Mouse (Mus musculus) heart, embryonic 15.5 days (tissue): ENCODE measurements around the gene Thsd4. TPM values are rescaled to one million over a fixed set of nuclear protein-coding genes. Genes with fewer than 3 reads are reported as not detected.

Experiments
- ATAC-seq: fragments of 200-750 bp; cut with Nextera tagmentation; replicated peaks from 2 replicates; pipeline ENCODE4 v1.8.0; 2017; ENCODE audit warnings: low read depth, moderate TSS enrichment; ENCODE audit not compliant: insufficient number of reproducible peaks, insufficient read depth, low FRiP score
- H3K27ac ChIP-seq: fragments of 300-500 bp; sonication (generic); 2 replicates; pipeline ENCODE4 v1.5.1; 2015; ENCODE audit warnings: mild to moderate bottlenecking, inconsistent platforms
- H3K27me3 ChIP-seq: fragments of 300-500 bp; sonication (generic); 2 replicates; pipeline ENCODE4 v1.6.1; 2015; ENCODE audit warnings: inconsistent platforms
- H3K36me3 ChIP-seq: fragments of 300-500 bp; sonication (generic); 2 replicates; pipeline ENCODE4 v1.6.1; 2015; ENCODE audit warnings: mild to moderate bottlenecking, inconsistent platforms
- H3K4me1 ChIP-seq: fragments of 300-500 bp; sonication (generic); replicated peaks from 2 replicates; pipeline ENCODE4 v1.6.1; 2015; ENCODE audit warnings: inconsistent platforms
- H3K4me2 ChIP-seq: fragments of 300-500 bp; sonication (generic); 2 replicates; pipeline ENCODE4 v1.6.1; 2015; ENCODE audit warnings: inconsistent platforms, mild to moderate bottlenecking, moderate library complexity
- H3K4me3 ChIP-seq: fragments of 300-500 bp; sonication (generic); 2 replicates; pipeline ENCODE4 v1.5.1; 2015; ENCODE audit warnings: mild to moderate bottlenecking, inconsistent platforms
- H3K9ac ChIP-seq: fragments of 300-500 bp; sonication (generic); 2 replicates; pipeline ENCODE4 v1.6.1; 2015; ENCODE audit warnings: mild to moderate bottlenecking, inconsistent platforms
- H3K9me3 ChIP-seq: fragments of 300-500 bp; sonication (generic); replicated peaks from 2 replicates; pipeline ENCODE4 v1.6.1; 2016; ENCODE audit warnings: inconsistent platforms
- WGBS: fragments of 180-500 bp; shearing (Covaris S2); methylation state at CpG from one replicate; pipeline ENCODE4 v1.1.7; 2015; ENCODE audit warnings: mixed read lengths; 5-methylcytosine and 5-hydroxymethylcytosine counted together
- polyA plus RNA-seq: library from polyadenylated mRNA; unstranded; fragments of >200 nt; fragmentation: Nextera tagmentation; extraction: Ambion mirVana; gene quantifications from 2 replicates; pipeline ENCODE4 v1.2.1, GENCODE M21; 2015

The Thsd4 gene
- polyA plus RNA-seq, 1 experiment from 2014 or later = 7.5 TPM

GRCm38 (mm10) chr9:59949511-59949910 lies 572.3 kb downstream of the Thsd4 start:
- Histone ChIP-seq H3K4me2 (no peak overlapping the region), H3K9ac (no peak overlapping the region), H3K36me3 (no peaks in the 10 kb centered on the region), H3K27ac (no peak overlapping the region), H3K4me1 (peaks cover 4% of the 10 kb centered on the region), H3K27me3 (no peaks in the 10 kb centered on the region), H3K4me3 (no peak overlapping the region), H3K9me3 (no peaks in the 10 kb centered on the region)
- WGBS = 76% methylated on average over 6 of the region's 6 CpGs
- no peak for ATAC-seq

- no peak overlapping the region for H3K9ac ChIP-seq
- 86% methylated on average over 17 of the region's 17 CpGs for WGBS
- no peak overlapping the region for H3K4me3 ChIP-seq
- no peak overlapping the region for H3K27ac ChIP-seq
- no peaks in the 10 kb centered on the region for H3K27me3 ChIP-seq
- ATAC-seq = no peak
- H3K36me3 ChIP-seq = no peaks in the 10 kb centered on the region
- H3K9me3 ChIP-seq = no peaks in the 10 kb centered on the region
- no peak overlapping the region for H3K4me2 ChIP-seq
- H3K4me1 ChIP-seq = peaks cover 4% of the 10 kb centered on the region
Observed at GRCm38 (mm10) chr9:59948691-59949250, 573.1 kb downstream of the Thsd4 start.

GRCm38 (mm10) chr9:59948226-59948625 lies 573.6 kb downstream of the Thsd4 start:
- Histone ChIP-seq H3K27ac (no peak overlapping the region), H3K9me3 (no peaks in the 10 kb centered on the region), H3K4me3 (no peak overlapping the region), H3K4me1 (peaks cover 4% of the 10 kb centered on the region), H3K4me2 (no peak overlapping the region), H3K36me3 (no peaks in the 10 kb centered on the region), H3K9ac (no peak overlapping the region), H3K27me3 (no peaks in the 10 kb centered on the region)
- 52% methylated on average over 8 of the region's 8 CpGs for WGBS
- ATAC-seq = no peak

- Histone ChIP-seq H3K27ac (no peak overlapping the region), H3K36me3 (no peaks in the 10 kb centered on the region), H3K9me3 (no peaks in the 10 kb centered on the region), H3K4me1 (peaks cover 5% of the 10 kb centered on the region), H3K4me3 (no peak overlapping the region), H3K4me2 (no peak overlapping the region), H3K27me3 (no peaks in the 10 kb centered on the region), H3K9ac (no peak overlapping the region)
- ATAC-seq = no peak
- 80% methylated on average over 8 of the region's 8 CpGs for WGBS
Observed at GRCm38 (mm10) chr9:59947271-59947670, 574.6 kb downstream of the Thsd4 start.

GRCm38 (mm10) chr9:59945241-59945640 lies 576.6 kb downstream of the Thsd4 start:
- H3K9ac ChIP-seq = no peak overlapping the region
- H3K27me3 ChIP-seq = no peaks in the 10 kb centered on the region
- H3K4me2 ChIP-seq = no peak overlapping the region
- H3K36me3 ChIP-seq = no peaks in the 10 kb centered on the region
- no peak overlapping the region for H3K27ac ChIP-seq
- WGBS = 80% methylated on average over 3 of the region's 3 CpGs
- H3K4me1 ChIP-seq = peaks cover 15% of the 10 kb centered on the region
- no peak for ATAC-seq
- no peaks in the 10 kb centered on the region for H3K9me3 ChIP-seq
- no peak overlapping the region for H3K4me3 ChIP-seq

- Histone ChIP-seq H3K4me2 (no peak overlapping the region), H3K4me1 (peaks cover 15% of the 10 kb centered on the region), H3K9ac (no peak overlapping the region), H3K9me3 (no peaks in the 10 kb centered on the region), H3K36me3 (no peaks in the 10 kb centered on the region), H3K27ac (no peak overlapping the region), H3K4me3 (no peak overlapping the region), H3K27me3 (no peaks in the 10 kb centered on the region)
- ATAC-seq = no peak
- 87% methylated on average over 6 of the region's 6 CpGs for WGBS
Observed at GRCm38 (mm10) chr9:59943826-59944225, 578.0 kb downstream of the Thsd4 start.

GRCm38 (mm10) chr9:59942501-59943085 lies 579.3 kb downstream of the Thsd4 start:
- Histone ChIP-seq H3K9me3 (no peaks in the 10 kb centered on the region), H3K27ac (no peak overlapping the region), H3K4me2 (no peak overlapping the region), H3K27me3 (no peaks in the 10 kb centered on the region), H3K4me1 (peaks cover 15% of the 10 kb centered on the region), H3K9ac (no peak overlapping the region), H3K4me3 (no peak overlapping the region), H3K36me3 (no peaks in the 10 kb centered on the region)
- WGBS = 44% methylated on average over 5 of the region's 5 CpGs
- ATAC-seq = no peak

GRCm38 (mm10) chr9:59941885-59942350 lies 579.9 kb downstream of the Thsd4 start:
- Histone ChIP-seq H3K4me1 (peaks cover 15% of the 10 kb centered on the region), H3K27ac (0 out of 2 replicates have a peak overlapping the region, but pooled peaks have one; percentile 31), H3K27me3 (no peaks in the 10 kb centered on the region), H3K4me2 (peak overlapping the region; percentile 25; the same call in 1 of the 2 replicates), H3K9ac (no peak overlapping the region), H3K36me3 (no peaks in the 10 kb centered on the region), H3K4me3 (no peak overlapping the region), H3K9me3 (no peaks in the 10 kb centered on the region)
- ATAC-seq = no peak
- WGBS = 22% methylated on average over 9 of the region's 9 CpGs

- H3K9me3 ChIP-seq = no peaks in the 10 kb centered on the region
- no peak overlapping the region for H3K9ac ChIP-seq
- H3K4me1 ChIP-seq = peaks cover 15% of the 10 kb centered on the region
- 0 out of 2 replicates have a peak overlapping the region, but pooled peaks have one; percentile 31 for H3K27ac ChIP-seq
- no peaks in the 10 kb centered on the region for H3K36me3 ChIP-seq
- H3K4me2 ChIP-seq = peak overlapping the region; percentile 25; the same call in 1 of the 2 replicates
- no peak for ATAC-seq
- H3K27me3 ChIP-seq = no peaks in the 10 kb centered on the region
- WGBS = 59% methylated on average over 12 of the region's 12 CpGs
- H3K4me3 ChIP-seq = no peak overlapping the region
Observed at GRCm38 (mm10) chr9:59940913-59941884, 580.6 kb downstream of the Thsd4 start.

GRCm38 (mm10) chr9:59939691-59940090 lies 582.2 kb downstream of the Thsd4 start:
- Histone ChIP-seq H3K27ac (no peak overlapping the region), H3K36me3 (no peaks in the 10 kb centered on the region), H3K4me1 (peaks cover 15% of the 10 kb centered on the region), H3K9me3 (no peaks in the 10 kb centered on the region), H3K9ac (no peak overlapping the region), H3K27me3 (no peaks in the 10 kb centered on the region), H3K4me2 (no peak overlapping the region), H3K4me3 (no peak overlapping the region)
- ATAC-seq = no peak
- WGBS = 52% methylated on average over 2 of the region's 2 CpGs

- WGBS = 93% methylated on average over 8 of the region's 8 CpGs
- no peaks in the 10 kb centered on the region for H3K9me3 ChIP-seq
Observed at GRCm38 (mm10) chr9:59938529-59938928, 583.3 kb downstream of the Thsd4 start.

More at GRCm38 (mm10) chr9:59938529-59938928, 583.3 kb downstream of the Thsd4 start:
- no peak for ATAC-seq
- no peak overlapping the region for H3K4me3 ChIP-seq
- no peak overlapping the region for H3K27ac ChIP-seq
- H3K27me3 ChIP-seq = no peaks in the 10 kb centered on the region
- no peaks in the 10 kb centered on the region for H3K36me3 ChIP-seq
- peaks cover 15% of the 10 kb centered on the region for H3K4me1 ChIP-seq
- no peak overlapping the region for H3K9ac ChIP-seq
- no peak overlapping the region for H3K4me2 ChIP-seq
